Mouse (Mus musculus) thymus, adult 2 months (tissue): ENCODE measurements around the gene Pars2.

Experiments
- CTCF ChIP-seq: fragments of 200-500 bp; IDR thresholded peaks from 2 replicates; pipeline ENCODE4 v1.5.1; 2012; ENCODE audit warnings: mild to moderate bottlenecking, control low read depth, low read length, moderate library complexity, borderline replicate concordance; ENCODE audit not compliant: control insufficient read depth, poor library complexity, insufficient read depth; ENCODE audit errors: extremely low read depth
- POLR2A ChIP-seq: fragments of 200-500 bp; IDR thresholded peaks from 2 replicates; pipeline ENCODE4 v1.6.1; 2012; ENCODE audit warnings: mild to moderate bottlenecking, low read length, control low read depth, moderate library complexity; ENCODE audit not compliant: control insufficient read depth, poor library complexity, insufficient read depth; ENCODE audit errors: extremely low read depth

GRCm38 (mm10) chr4:106650833-106651527, at the start of gene Pars2:
- peak; percentile 67 for TF ChIP-seq POLR2A
- peak; percentile 35; the same call in 1 of the 2 replicates for TF ChIP-seq CTCF
